Mouse (Mus musculus) heart, adult 18-20 months (tissue): ENCODE data around the gene Trafd1. TPM values are rescaled to one million over a fixed set of nuclear protein-coding genes. Genes with fewer than 3 reads are reported as not detected.
"Not testable (repeated sequence)": the region's sequence is repeated elsewhere in the genome, so short reads cannot be mapped to it uniquely, and the experiment has no call there.

Source experiments
- DNase-seq, 2 experiments: peaks; one replicate each; pipeline ENCODE4 v3.0.0; 2021 to 2022; ENCODE audit warnings: mixed read lengths in 1 of 2
- total RNA-seq, 2 experiments: library from RNA; stranded (reverse); gene quantifications; 2 replicates each; pipeline ENCODE4 v1.2.3; 2021

Gene Trafd1
- total RNA-seq, 2 experiments from 2014 or later: 61.2 to 68.8 TPM

GRCm38 (mm10) chr5:121331731-121332130 lies 53.7 kb downstream of the Trafd1 start:
- no peak for DNase-seq

- DNase-seq: not testable (repeated sequence)
These were observed 55.1 kb downstream of the Trafd1 start for GRCm38 (mm10) chr5:121330154-121330816.

GRCm38 (mm10) chr5:121329333-121330058 lies 55.9 kb downstream of the Trafd1 start:
- DNase-seq: peak; percentile 26 to 29

- DNase-seq: no peak
These were observed 59.2 kb downstream of the Trafd1 start for GRCm38 (mm10) chr5:121326079-121326805.

Other genes starting within 250 kb of the Trafd1 start
- gene Ptpn11, start 194.2 kb downstream of the Trafd1 start, total RNA-seq: 100 to 1,000 TPM; 172 to 174 TPM
- gene Rpl6, start 181.2 kb downstream of the Trafd1 start, total RNA-seq: 100 to 1,000 TPM; 479 to 585 TPM
- 10 to 100 TPM; 23.2 to 23.4 TPM for gene Hectd4, start 165.4 kb downstream of the Trafd1 start, total RNA-seq
- gene Naa25, start 12.3 kb upstream of the Trafd1 start, total RNA-seq: 10 to 100 TPM; 22.4 to 23.1 TPM
- gene Tmem116, start 66.3 kb upstream of the Trafd1 start, total RNA-seq: 10 to 100 TPM; 12.0 to 14.9 TPM
- gene Erp29, start 66.9 kb upstream of the Trafd1 start, total RNA-seq: 10 to 100 TPM; 68.2 to 68.6 TPM
- gene Adam1b, start 117.8 kb upstream of the Trafd1 start, total RNA-seq: not detected
- gene Adam1a, start 159.8 kb upstream of the Trafd1 start, total RNA-seq: 1 to 10 TPM; 1.3 to 2.0 TPM
- not detected for gene Gm42878, start 159.8 kb upstream of the Trafd1 start, total RNA-seq
- 10 to 100 TPM; 81.6 to 84.8 TPM for gene Mapkapk5, start 160.3 kb upstream of the Trafd1 start, total RNA-seq
- gene Aldh2, start 208.2 kb upstream of the Trafd1 start, total RNA-seq: 100 to 1,000 TPM; 347 to 417 TPM
- gene Acad12, start 233.3 kb upstream of the Trafd1 start, total RNA-seq: 10 to 100 TPM; 89.0 to 93.2 TPM